Mouse (Mus musculus) liver, embryonic 11.5 days (tissue): ENCODE measurements around the gene Nbea. TPM values are rescaled to one million over a fixed set of nuclear protein-coding genes. Genes with fewer than 3 reads are reported as not detected.

ENCODE experiments used
- ATAC-seq: fragments of 200-750 bp; cut with Nextera tagmentation; replicated peaks from 2 replicates; pipeline ENCODE4 v1.8.0; 2017; ENCODE audit warnings: moderate number of reproducible peaks, mild to moderate bottlenecking, moderate TSS enrichment, moderate library complexity; ENCODE audit not compliant: low FRiP score
- DNase-seq: peaks from one replicate; pipeline ENCODE4 v3.0.0-alpha.2; 2017; ENCODE audit warnings: low spot score
- H3K27ac ChIP-seq: fragments of 300-500 bp; sonication (generic); 2 replicates; pipeline ENCODE4 v1.5.1; 2014; ENCODE audit warnings: mild to moderate bottlenecking, low read depth, low read length, control low read depth
- H3K27me3 ChIP-seq: fragments of 300-500 bp; sonication (generic); replicated peaks from 2 replicates; pipeline ENCODE4 v1.6.1; 2014; ENCODE audit warnings: low read length, mixed read lengths; ENCODE audit not compliant: control insufficient read depth, insufficient read depth
- H3K36me3 ChIP-seq: fragments of 300-500 bp; sonication (generic); 2 replicates; pipeline ENCODE4 v1.6.1; 2014; ENCODE audit warnings: mild to moderate bottlenecking, low read length, moderate library complexity, mixed read lengths; ENCODE audit not compliant: control insufficient read depth, insufficient read depth
- H3K4me1 ChIP-seq: fragments of 300-500 bp; sonication (generic); replicated peaks from 2 replicates; pipeline ENCODE4 v1.6.1; 2014; ENCODE audit warnings: low read length, mixed read lengths; ENCODE audit not compliant: control insufficient read depth, insufficient read depth
- H3K4me2 ChIP-seq: fragments of 300-500 bp; sonication (generic); 2 replicates; pipeline ENCODE4 v1.6.1; 2014; ENCODE audit warnings: mild to moderate bottlenecking, control low read depth, moderate library complexity
- H3K4me3 ChIP-seq: fragments of 300-500 bp; sonication (generic); 2 replicates; pipeline ENCODE4 v1.5.1; 2014; ENCODE audit warnings: low read depth, low read length, control low read depth
- H3K9ac ChIP-seq: fragments of 300-500 bp; sonication (generic); 2 replicates; pipeline ENCODE4 v1.6.1; 2014; ENCODE audit warnings: low read depth, low read length, control low read depth
- H3K9me3 ChIP-seq: fragments of 300-500 bp; sonication (generic); 2 replicates; pipeline ENCODE4 v1.6.1; 2016; ENCODE audit warnings: low read length, inconsistent platforms, mixed read lengths; ENCODE audit not compliant: control insufficient read depth
- WGBS: fragments of 180-500 bp; shearing (Covaris S2); extraction: QIAGEN DNeasy Blood & Tissue Kit; methylation state at CpG from one replicate; pipeline ENCODE4 v1.1.7; 2014; 5-methylcytosine and 5-hydroxymethylcytosine counted together
- polyA plus RNA-seq: library from polyadenylated mRNA; unstranded; fragments of >200 nt; fragmentation: Nextera tagmentation; extraction: Ambion mirVana; gene quantifications from 2 replicates; pipeline ENCODE4 v1.2.1, GENCODE M21; 2014

The Nbea gene
- polyA plus RNA-seq, 1 experiment from 2014 or later: 5.0 TPM

DNA sequence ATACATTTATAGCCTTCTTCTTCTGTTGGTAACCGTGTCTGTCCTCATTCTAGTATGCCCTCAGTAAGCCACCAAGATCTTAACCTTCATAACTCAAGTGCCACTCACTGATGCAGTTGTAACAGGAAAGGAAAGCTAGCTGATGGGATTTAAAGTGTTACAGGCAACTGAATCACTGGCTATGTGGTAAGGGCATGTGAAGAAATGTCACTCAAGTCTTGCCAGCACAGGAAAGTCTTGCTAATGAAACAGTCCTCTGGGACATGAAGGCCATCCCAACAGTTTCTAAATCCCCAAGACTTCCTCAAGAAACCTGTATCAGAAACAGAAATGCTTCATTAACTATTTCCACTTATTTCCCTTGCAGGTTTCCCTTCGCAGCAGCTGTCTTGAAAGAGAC lies 414.8 kb downstream of the Nbea start:
- no peak for DNase-seq
- no peak overlapping the region for H3K9ac ChIP-seq
- no peaks in the 10 kb centered on the region for H3K36me3 ChIP-seq
- no peak overlapping the region for H3K4me2 ChIP-seq
- H3K4me1 ChIP-seq: no peaks in the 10 kb centered on the region
- ATAC-seq: no peak
- WGBS: 82% methylated on average over 2 of the region's 2 CpGs
- H3K27me3 ChIP-seq: no peaks in the 10 kb centered on the region
- no peaks in the 10 kb centered on the region for H3K9me3 ChIP-seq
- H3K27ac ChIP-seq: no peak overlapping the region
- H3K4me3 ChIP-seq: no peak overlapping the region

DNA sequence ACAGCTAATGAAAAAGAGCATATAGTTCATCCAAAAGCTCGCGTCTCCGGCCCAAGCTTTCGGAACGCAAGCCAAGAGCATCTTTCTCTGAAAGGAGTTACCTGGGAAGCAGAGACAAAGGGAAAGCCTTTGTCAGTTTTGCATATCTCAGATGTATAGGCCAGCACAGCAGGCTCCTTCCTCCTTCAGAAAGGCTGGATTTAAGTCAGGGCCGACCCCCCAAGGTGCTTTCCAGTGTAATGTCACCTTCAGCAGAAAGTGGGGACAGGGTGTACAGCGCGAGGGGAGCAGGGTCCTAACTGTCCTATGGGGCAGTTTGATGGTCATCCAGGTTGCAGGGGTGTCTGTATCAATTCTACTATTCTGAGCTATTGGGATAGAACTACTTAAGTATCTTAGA lies 419.9 kb downstream of the Nbea start:
- no peak overlapping the region for H3K27ac ChIP-seq
- WGBS: 63% methylated on average over 8 of the region's 8 CpGs
- H3K4me1 ChIP-seq: no peaks in the 10 kb centered on the region
- ATAC-seq: no peak
- no peak overlapping the region for H3K9ac ChIP-seq
- no peak for DNase-seq
- H3K27me3 ChIP-seq: no peaks in the 10 kb centered on the region
- H3K4me3 ChIP-seq: no peak overlapping the region
- no peaks in the 10 kb centered on the region for H3K9me3 ChIP-seq
- no peaks in the 10 kb centered on the region for H3K36me3 ChIP-seq
- no peak overlapping the region for H3K4me2 ChIP-seq

DNA sequence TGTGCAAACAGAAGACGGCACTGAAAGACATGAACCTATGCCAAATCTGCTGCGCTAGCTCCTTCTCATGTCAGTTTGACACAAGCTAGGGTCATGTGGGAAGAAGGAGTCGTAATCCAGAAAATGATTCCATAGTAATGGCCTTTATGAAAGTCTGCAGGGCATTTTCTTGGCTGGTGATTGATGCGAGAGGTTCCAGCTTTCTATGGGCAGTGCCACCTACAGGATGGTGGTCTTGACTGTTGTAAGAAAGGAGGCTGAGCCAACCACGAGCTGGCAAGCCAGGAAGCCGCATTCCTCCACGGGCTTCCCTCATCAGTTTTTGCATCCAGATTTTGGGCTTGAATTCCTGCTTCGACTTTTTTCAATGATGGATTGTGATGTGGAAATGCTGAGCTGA lies 425.2 kb downstream of the Nbea start:
- 66% methylated on average over 8 of the region's 8 CpGs for WGBS
- ATAC-seq (no peak), DNase-seq (no peak)
- Histone ChIP-seq H3K27me3 (no peaks in the 10 kb centered on the region), H3K9me3 (no peaks in the 10 kb centered on the region), H3K36me3 (no peaks in the 10 kb centered on the region), H3K4me3 (no peak overlapping the region), H3K9ac (no peak overlapping the region), H3K4me2 (no peak overlapping the region), H3K4me1 (no peaks in the 10 kb centered on the region), H3K27ac (no peak overlapping the region)

DNA sequence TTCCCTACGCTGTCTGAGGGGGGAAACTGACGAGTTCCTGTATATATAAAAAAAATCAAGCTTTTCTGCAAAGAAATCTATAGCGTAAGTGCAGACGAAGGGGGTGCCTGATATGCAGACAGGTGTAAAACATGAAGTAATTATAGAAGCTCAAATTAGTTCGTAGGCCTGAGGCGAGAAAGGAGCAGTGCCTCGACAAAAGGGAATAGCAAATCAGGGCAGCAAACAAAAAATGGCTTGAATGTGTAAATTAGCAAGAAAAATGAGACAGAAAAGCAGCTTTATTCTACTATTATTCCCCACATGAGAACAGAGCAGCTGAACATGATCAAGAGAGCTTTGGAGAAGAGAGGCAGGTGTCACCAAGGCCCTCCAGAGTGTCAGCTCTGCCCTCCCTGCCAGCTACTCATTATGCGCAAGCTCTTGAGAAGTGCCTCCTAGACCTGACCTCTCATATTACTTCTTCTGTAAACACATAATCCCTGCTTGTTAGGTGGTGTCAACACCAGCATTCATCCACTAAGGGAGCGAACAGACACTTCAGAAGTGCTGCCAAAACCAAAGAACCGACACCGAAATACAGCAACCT lies 426.8 kb downstream of the Nbea start:
- H3K36me3 ChIP-seq: no peaks in the 10 kb centered on the region
- no peaks in the 10 kb centered on the region for H3K4me1 ChIP-seq
- 81% methylated on average over 11 of the region's 11 CpGs for WGBS
- H3K27ac ChIP-seq: no peak overlapping the region
- H3K4me3 ChIP-seq: no peak overlapping the region
- no peak overlapping the region for H3K9ac ChIP-seq
- H3K9me3 ChIP-seq: no peaks in the 10 kb centered on the region
- DNase-seq: no peak
- H3K4me2 ChIP-seq: no peak overlapping the region
- H3K27me3 ChIP-seq: no peaks in the 10 kb centered on the region
- ATAC-seq: no peak

DNA sequence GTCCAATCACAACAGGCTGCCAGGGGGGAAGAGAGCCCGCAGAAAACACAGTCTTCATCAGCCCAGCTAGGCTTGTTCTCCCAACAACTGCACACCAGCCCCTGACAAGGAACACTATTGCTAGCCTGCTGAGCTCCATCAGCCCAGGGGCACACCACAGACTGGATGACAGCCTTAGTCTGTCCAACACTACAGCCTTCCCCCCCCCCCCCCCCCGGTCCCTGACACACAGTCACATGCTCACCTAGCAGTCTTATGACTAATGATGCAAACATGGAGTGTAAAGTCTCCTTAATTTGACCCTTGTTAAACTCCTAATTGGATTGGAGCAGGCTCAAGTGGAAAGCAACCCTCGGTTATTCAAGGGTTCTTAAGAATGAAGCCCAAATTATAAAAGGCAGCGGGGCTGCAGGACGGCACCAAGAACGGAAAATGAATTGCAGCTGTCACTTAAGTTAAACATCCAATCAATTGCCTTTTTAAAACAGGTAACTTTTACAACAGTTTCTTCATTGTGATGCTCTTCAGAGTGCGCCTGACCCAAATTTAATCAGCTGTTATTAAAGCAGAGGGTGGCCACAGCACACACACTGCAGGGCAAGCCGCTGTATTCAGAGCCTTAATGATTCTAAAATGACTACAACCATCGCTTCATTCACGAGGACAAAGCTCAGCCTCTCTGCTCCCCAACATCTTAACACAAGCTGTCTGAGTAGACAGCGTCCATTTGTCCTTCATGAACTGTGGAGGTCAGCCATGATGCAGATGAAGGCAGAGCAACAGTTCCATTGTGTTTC lies 427.5 kb downstream of the Nbea start:
- WGBS: 79% methylated on average over 11 of the region's 11 CpGs
- no peaks in the 10 kb centered on the region for H3K9me3 ChIP-seq
- DNase-seq: no peak
- no peaks in the 10 kb centered on the region for H3K27me3 ChIP-seq
- no peak overlapping the region for H3K9ac ChIP-seq
- H3K4me3 ChIP-seq: no peak overlapping the region
- H3K27ac ChIP-seq: no peak overlapping the region
- H3K36me3 ChIP-seq: no peaks in the 10 kb centered on the region
- ATAC-seq: no peak
- no peaks in the 10 kb centered on the region for H3K4me1 ChIP-seq
- no peak overlapping the region for H3K4me2 ChIP-seq

DNA sequence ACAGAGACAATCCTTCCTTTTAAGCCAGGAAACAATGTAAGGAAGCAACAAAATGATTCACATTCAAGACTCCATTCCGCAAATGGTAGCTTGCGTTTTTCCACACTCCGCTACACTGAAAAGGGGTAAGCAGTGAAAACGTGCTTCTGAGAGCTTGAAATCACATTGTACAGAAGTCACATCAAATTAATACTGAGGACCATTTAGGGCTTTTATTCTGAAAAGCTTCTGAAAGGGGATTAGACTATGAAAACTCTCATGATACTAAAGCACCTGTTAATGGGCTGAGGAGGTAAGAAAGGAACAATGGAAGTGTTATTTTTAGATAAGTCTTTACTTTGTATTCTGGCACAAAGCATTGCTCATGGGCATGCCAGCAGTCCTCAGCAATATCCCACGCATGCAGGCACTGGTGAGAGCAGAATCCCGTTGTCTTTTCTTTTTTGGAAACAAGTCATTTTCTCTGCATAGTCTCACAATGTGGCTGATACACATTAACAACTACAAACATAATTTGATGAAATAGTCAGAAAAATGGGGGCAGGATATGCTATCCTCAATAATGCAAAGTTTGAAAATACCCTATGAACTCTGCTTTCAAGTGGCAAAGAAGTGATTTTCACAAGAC lies 428.4 kb downstream of the Nbea start:
- H3K4me2 ChIP-seq: no peak overlapping the region
- no peaks in the 10 kb centered on the region for H3K4me1 ChIP-seq
- H3K4me3 ChIP-seq: no peak overlapping the region
- H3K27me3 ChIP-seq: no peaks in the 10 kb centered on the region
- H3K27ac ChIP-seq: no peak overlapping the region
- DNase-seq: no peak
- no peaks in the 10 kb centered on the region for H3K36me3 ChIP-seq
- WGBS: 82% methylated on average over 6 of the region's 6 CpGs
- ATAC-seq: no peak
- H3K9me3 ChIP-seq: no peaks in the 10 kb centered on the region
- H3K9ac ChIP-seq: no peak overlapping the region

DNA sequence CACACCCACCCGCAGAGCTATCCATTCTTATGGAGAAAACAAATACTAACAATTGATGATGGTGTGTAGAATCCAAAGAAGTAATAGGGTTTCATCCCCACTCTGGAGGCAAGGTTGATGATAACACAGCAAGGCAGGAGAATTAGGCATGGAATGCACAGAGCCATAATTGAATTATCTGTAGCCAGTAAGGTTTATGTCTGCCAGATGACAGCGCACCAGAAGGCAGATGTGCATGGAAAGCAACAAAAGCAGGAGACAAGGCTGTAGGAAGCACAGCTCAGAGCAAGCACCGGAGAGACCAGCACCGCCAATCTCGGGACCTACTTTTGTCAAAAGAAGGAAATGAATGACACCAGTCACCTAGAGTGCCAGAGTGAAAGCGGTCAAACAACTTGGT lies 429.6 kb downstream of the Nbea start:
- no peak overlapping the region for H3K4me2 ChIP-seq
- ATAC-seq (no peak), DNase-seq (no peak)
- 94% methylated on average over 6 of the region's 6 CpGs for WGBS
- no peaks in the 10 kb centered on the region for H3K9me3 ChIP-seq
- H3K9ac ChIP-seq: no peak overlapping the region
- no peaks in the 10 kb centered on the region for H3K36me3 ChIP-seq
- no peak overlapping the region for H3K27ac ChIP-seq
- H3K27me3 ChIP-seq: no peaks in the 10 kb centered on the region
- no peak overlapping the region for H3K4me3 ChIP-seq
- no peaks in the 10 kb centered on the region for H3K4me1 ChIP-seq

DNA sequence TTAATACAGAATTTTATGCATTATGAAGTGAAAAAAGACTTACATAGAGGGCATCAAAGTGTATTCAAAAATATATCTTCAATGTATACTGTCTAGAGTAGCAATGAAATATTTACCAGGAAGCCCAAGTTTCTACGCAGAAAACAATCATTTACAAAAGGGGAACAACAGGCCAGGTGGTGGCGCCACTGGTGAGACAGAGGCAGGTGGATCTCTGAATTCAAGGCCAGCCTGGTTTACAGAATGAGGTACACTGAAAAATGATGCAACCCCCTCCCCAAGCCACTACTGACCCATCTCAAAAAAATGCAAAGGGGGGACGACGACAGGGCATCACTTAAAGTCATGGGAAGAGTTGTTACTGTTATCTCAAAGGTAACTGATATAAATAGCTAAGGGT lies 430.9 kb downstream of the Nbea start:
- no peaks in the 10 kb centered on the region for H3K27me3 ChIP-seq
- H3K4me1 ChIP-seq: no peaks in the 10 kb centered on the region
- no peak overlapping the region for H3K4me3 ChIP-seq
- no peaks in the 10 kb centered on the region for H3K36me3 ChIP-seq
- no peak overlapping the region for H3K4me2 ChIP-seq
- DNase-seq (no peak), ATAC-seq (no peak)
- H3K27ac ChIP-seq: no peak overlapping the region
- 75% methylated on average over 4 of the region's 4 CpGs for WGBS
- no peak overlapping the region for H3K9ac ChIP-seq
- H3K9me3 ChIP-seq: no peaks in the 10 kb centered on the region

DNA sequence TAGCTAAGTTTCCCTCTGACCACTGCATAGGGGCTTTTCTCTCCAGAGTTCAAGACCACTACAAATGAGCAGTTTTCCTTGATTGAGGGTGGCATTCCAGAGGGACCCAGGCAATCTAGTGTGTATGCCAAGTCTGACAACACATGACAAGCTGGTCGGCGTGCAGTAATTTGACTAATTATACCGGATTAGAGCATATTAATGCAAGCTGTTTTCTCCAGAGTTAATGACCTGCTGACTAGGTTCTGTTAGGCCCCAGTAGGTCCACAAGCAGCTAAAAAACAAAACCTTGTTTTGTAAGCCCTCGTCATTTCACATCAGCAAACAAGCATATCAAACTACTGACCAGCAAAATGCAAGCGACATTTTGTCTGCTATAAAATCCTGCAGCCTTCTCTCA lies 432.1 kb downstream of the Nbea start:
- Histone ChIP-seq H3K4me3 (no peak overlapping the region), H3K9me3 (no peaks in the 10 kb centered on the region), H3K36me3 (no peaks in the 10 kb centered on the region), H3K9ac (no peak overlapping the region), H3K4me2 (no peak overlapping the region), H3K27me3 (no peaks in the 10 kb centered on the region), H3K4me1 (no peaks in the 10 kb centered on the region), H3K27ac (no peak overlapping the region)
- no peak for ATAC-seq
- no peak for DNase-seq
- WGBS: 80% methylated on average over 5 of the region's 5 CpGs
